Mouse (Mus musculus) neural tube, embryonic 11.5 days (tissue): Measurements from ENCODE around the gene Gps1. TPM values are rescaled to one million over a fixed set of nuclear protein-coding genes. Genes with fewer than 3 reads are reported as not detected.
A peak's percentile ranks its signal among the peaks of the same experiment; 100 is the strongest.
"Not testable (repeated sequence)": the region's sequence is repeated elsewhere in the genome, so short reads cannot be mapped to it uniquely, and the experiment has no call there.

Experiments used
- ATAC-seq: fragments of 200-750 bp; cut with Nextera tagmentation; 2 replicates; pipeline ENCODE4 v1.8.0; 2017; ENCODE audit warnings: moderate number of reproducible peaks, mild to moderate bottlenecking, moderate TSS enrichment, moderate library complexity; ENCODE audit not compliant: insufficient read depth, low FRiP score, low TSS enrichment
- DNase-seq: peaks from one replicate; pipeline ENCODE4 v3.0.0-alpha.2; 2015; ENCODE audit warnings: low spot score
- H3K27ac ChIP-seq: fragments of 300-500 bp; sonication (generic); 2 replicates; pipeline ENCODE4 v1.5.1; 2014; ENCODE audit warnings: low read depth, mild to moderate bottlenecking, low read length
- H3K27me3 ChIP-seq: fragments of 300-500 bp; sonication (generic); 2 replicates; pipeline ENCODE4 v1.6.1; 2014; ENCODE audit warnings: mild to moderate bottlenecking, low read length, mixed read lengths; ENCODE audit not compliant: control insufficient read depth, insufficient read depth
- H3K36me3 ChIP-seq: fragments of 300-500 bp; sonication (generic); 2 replicates; pipeline ENCODE4 v1.6.1; 2014; ENCODE audit warnings: mild to moderate bottlenecking, low read length, moderate library complexity, mixed read lengths; ENCODE audit not compliant: control insufficient read depth, insufficient read depth
- H3K4me1 ChIP-seq: fragments of 300-500 bp; sonication (generic); 2 replicates; pipeline ENCODE4 v1.6.1; 2014; ENCODE audit warnings: low read length, mixed read lengths; ENCODE audit not compliant: control insufficient read depth, insufficient read depth
- H3K4me2 ChIP-seq: fragments of 300-500 bp; sonication (generic); 2 replicates; pipeline ENCODE4 v1.6.1; 2014; ENCODE audit warnings: low read depth, mild to moderate bottlenecking, moderate library complexity
- H3K4me3 ChIP-seq: fragments of 300-500 bp; sonication (generic); 2 replicates; pipeline ENCODE4 v1.5.1; 2014; ENCODE audit warnings: low read depth, low read length
- H3K9ac ChIP-seq: fragments of 300-500 bp; sonication (generic); 2 replicates; pipeline ENCODE4 v1.6.1; 2014; ENCODE audit warnings: mild to moderate bottlenecking, low read length
- H3K9me3 ChIP-seq: fragments of 300-500 bp; sonication (generic); 2 replicates; pipeline ENCODE4 v1.6.1; 2016; ENCODE audit warnings: low read length; ENCODE audit not compliant: control insufficient read depth
- WGBS: fragments of 180-500 bp; shearing (Covaris S2); extraction: QIAGEN DNeasy Blood & Tissue Kit; methylation state at CpG from one replicate; pipeline ENCODE4 v1.1.7; 2014; 5-methylcytosine and 5-hydroxymethylcytosine counted together
- polyA plus RNA-seq: library from polyadenylated mRNA; unstranded; fragments of >200 nt; fragmentation: Nextera tagmentation; extraction: Ambion mirVana; gene quantifications from 2 replicates; pipeline ENCODE4 v1.2.1, GENCODE M21; 2014

The Gps1 gene
- polyA plus RNA-seq, 1 experiment from 2014 or later: 291 TPM

DNA sequence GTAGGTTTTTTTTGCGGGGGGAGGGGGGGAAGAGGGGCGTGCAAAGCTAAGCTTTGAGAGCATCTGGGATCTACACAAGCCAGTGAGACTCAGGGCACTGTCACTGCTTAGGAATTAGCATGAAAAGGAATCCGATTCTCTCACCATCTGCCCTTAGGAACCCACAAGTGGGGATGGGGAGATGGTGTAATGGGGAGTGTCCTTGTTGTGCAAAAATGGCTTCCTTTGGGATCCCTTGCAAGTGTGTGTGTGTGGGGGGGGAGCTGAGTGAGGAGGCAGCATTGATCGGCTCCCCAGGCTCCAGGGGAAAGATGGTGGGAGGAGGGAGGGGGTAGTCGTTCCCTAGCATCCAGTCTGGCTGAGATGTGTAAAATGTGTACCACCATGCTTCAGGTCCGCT is 6.9 kb upstream of the Gps1 start:
- Histone ChIP-seq H3K36me3 (no peaks in the 10 kb centered on the region), H3K27me3 (no peaks in the 10 kb centered on the region), H3K4me3 (no peak overlapping the region), H3K9ac (no peak overlapping the region), H3K4me1 (no peaks in the 10 kb centered on the region), H3K9me3 (no peaks in the 10 kb centered on the region), H3K4me2 (no peak overlapping the region), H3K27ac (no peak overlapping the region)
- 34% methylated on average over 6 of the region's 6 CpGs for WGBS
- DNase-seq: no peak
- ATAC-seq: no peak

DNA sequence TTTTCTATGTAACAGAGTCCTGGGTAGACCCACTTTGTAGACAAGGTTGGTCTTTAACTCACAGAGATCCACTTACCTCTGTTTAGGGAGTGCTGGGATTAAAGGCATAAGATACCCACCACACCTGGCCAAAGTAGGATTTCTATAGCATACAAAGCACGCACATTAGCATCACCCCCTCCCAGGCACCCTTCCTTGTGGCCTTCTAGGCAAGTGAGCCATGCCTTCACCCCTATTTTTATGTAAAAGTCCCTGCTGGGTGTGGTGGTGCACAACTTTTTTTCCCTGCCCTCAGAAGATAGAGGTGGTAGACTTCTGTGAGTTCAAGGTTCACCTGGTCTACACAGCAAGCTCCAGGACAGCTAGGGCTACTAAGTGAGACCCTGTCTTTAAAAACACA is 4.2 kb upstream of the Gps1 start:
- WGBS: 94% methylated on average over 1 of the region's 1 CpGs
- Histone ChIP-seq H3K9me3 (no peaks in the 10 kb centered on the region), H3K4me1 (peaks cover 6% of the 10 kb centered on the region), H3K27me3 (no peaks in the 10 kb centered on the region), H3K27ac (no peak overlapping the region), H3K9ac (no peak overlapping the region), H3K36me3 (no peaks in the 10 kb centered on the region), H3K4me2 (no peak overlapping the region), H3K4me3 (no peak overlapping the region)
- ATAC-seq (no peak), DNase-seq (no peak)

DNA sequence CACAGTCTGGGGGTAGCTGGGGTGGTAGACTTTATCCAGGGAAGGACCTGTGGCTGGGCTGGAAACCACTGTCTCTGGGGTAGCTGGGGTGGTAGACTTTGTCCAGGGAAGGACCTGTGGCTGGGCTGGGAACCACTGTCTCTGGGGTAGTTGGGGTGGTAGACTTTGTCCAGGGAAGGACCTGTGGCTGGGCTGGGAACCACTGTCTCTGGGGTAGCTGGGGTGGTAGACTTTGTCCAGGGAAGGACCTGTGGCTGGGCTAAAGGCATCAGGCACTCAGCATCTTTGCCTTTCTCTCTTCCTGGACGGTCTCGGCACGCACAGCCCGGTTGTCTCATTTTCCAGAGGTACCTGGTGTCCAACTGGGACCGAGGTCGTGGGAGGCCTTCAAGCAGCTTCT is 2.7 kb upstream of the Gps1 start:
- H3K4me2 ChIP-seq, H3K4me3 ChIP-seq, H3K9ac ChIP-seq, H3K27me3 ChIP-seq, H3K27ac ChIP-seq, H3K36me3 ChIP-seq, DNase-seq, ATAC-seq, H3K9me3 ChIP-seq: not testable (repeated sequence)
- peaks cover 12% of the 10 kb centered on the region for H3K4me1 ChIP-seq
- WGBS: 92% methylated on average over 6 of the region's 6 CpGs

DNA sequence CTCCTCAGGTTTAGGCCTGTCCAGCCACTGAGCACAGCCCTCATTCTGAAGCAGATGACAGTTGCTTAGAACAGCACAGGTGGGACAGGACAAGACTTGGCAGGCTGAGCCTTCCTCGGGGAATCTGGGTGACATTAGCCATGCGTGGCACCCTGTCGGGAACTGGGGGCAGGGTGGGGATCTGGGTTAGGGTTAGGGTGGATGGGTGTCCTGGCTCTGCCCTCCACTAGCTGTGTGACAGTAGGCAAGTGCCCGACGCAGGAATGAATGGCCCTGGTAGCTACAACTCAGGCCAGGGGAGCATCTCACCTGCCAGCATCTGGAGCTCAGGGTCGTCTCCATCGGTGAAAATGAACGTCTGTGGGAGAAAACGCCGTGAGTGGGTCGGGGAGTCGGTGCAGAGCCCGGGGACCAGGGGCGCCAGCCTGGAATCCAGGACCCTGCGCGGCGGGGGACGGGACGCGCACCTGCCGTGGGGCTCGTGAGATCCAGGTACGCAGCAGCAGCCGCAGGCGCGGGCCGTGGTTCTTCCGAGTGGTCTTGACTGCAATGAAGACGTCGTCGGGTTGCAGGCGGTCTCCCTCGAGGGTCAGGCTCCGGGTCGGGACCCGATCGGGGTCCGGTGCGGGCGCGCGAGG is 527 bp upstream of the Gps1 start:
- no peak for DNase-seq
- WGBS: 1% methylated on average over 41 of the region's 42 CpGs
- peaks cover 2% of the 10 kb centered on the region; the same call in 1 of the 2 replicates for H3K36me3 ChIP-seq

DNA sequence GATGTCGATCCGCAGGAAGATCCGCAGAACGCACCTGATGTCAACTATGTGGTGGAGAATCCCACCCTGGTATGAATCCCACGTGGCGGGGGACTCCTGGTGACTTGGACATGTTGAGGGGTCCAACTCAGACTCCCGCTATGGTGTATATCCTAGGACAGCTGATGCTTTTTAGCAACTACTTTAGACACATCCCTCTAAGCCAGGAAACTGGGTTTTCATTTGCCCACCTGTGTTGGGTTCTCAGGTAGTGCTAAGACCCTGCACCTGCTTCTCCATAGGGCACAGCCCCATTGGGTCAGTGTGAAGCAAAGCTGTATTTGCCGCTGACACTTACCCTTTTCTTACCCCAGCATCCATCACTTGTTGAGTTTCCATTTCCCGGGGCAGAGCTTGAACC is 1.1 kb downstream of the Gps1 start:
- H3K4me2 ChIP-seq: peak overlapping the region; percentile 98
- DNase-seq (no peak), ATAC-seq (no peak)
- WGBS: 45% methylated on average over 9 of the region's 9 CpGs
- no peaks in the 10 kb centered on the region for H3K9me3 ChIP-seq
- peak overlapping the region; percentile 98 for H3K4me3 ChIP-seq
- no peaks in the 10 kb centered on the region for H3K27me3 ChIP-seq
- H3K27ac ChIP-seq: no peak overlapping the region; the same call in 1 of the 2 replicates
- H3K4me1 ChIP-seq: peaks cover 12% of the 10 kb centered on the region
- peak overlapping the region; percentile 91 for H3K9ac ChIP-seq
- H3K36me3 ChIP-seq: peaks cover 11% of the 10 kb centered on the region

More for the DNA sequence above, 527 bp upstream of the Gps1 start:
- Histone ChIP-seq H3K4me3 (peak overlapping the region; percentile 98), H3K4me1 (peaks cover 12% of the 10 kb centered on the region), H3K4me2 (peak overlapping the region; percentile 98), H3K9ac (peak overlapping the region; percentile 91), H3K9me3 (no peaks in the 10 kb centered on the region), H3K27ac (0 out of 2 replicates have a peak overlapping the region, but pooled peaks have one; percentile 64), H3K27me3 (no peaks in the 10 kb centered on the region)
- ATAC-seq: peak; percentile 48; the same call in 1 of the 2 replicates

DNA sequence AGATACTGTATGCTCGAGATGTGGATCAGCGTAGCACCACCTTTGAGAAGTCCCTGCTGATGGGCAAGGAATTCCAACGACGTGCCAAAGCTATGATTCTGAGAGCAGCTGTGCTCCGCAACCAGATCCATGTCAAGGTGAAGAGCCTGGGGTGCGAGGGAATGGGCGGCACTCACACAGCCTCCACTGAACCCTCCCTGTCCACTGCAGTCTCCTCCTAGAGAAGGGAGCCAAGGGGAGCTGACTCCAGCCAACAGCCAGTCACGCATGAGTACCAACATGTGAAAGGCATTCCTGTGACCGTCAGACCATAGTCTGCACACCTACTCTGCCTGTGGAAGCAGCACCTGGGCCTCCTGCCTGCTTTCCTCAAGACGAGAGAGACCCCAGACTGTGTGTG is 4.4 kb downstream of the Gps1 start:
- ATAC-seq, H3K4me2 ChIP-seq, H3K9ac ChIP-seq, H3K27me3 ChIP-seq, H3K27ac ChIP-seq, H3K9me3 ChIP-seq, H3K4me1 ChIP-seq, DNase-seq, H3K4me3 ChIP-seq: not testable (repeated sequence)
- 89% methylated on average over 9 of the region's 10 CpGs for WGBS
- peaks cover 32% of the 10 kb centered on the region for H3K36me3 ChIP-seq

DNA sequence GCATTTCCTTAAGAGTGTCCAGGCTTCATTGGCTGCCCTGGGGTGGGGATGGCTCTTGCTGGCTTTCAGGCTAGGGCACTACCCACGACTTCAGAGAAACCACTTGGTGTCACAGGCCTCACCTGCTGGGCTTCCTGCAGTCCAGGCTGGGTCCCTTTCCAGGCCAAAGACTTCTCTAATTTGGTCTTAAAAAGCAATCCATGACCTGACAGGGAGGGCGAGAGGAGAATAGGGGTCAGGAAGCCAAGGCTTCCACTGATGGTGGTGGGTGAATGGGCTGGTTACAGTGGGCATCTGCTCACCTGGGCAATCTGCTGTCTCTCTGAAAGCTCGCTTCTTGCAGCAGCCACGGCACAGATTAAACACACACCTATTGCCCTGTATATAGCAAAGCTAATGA is 5.3 kb downstream of the Gps1 start:
- H3K36me3 ChIP-seq: peaks cover 33% of the 10 kb centered on the region
- no peak for DNase-seq
- H3K9ac ChIP-seq: no peak overlapping the region
- no peaks in the 10 kb centered on the region for H3K27me3 ChIP-seq
- no peak overlapping the region for H3K4me2 ChIP-seq
- no peak overlapping the region for H3K27ac ChIP-seq
- peaks cover 7% of the 10 kb centered on the region for H3K4me1 ChIP-seq
- WGBS: 85% methylated on average over 4 of the region's 4 CpGs
- no peaks in the 10 kb centered on the region for H3K9me3 ChIP-seq
- no peak for ATAC-seq
- no peak overlapping the region for H3K4me3 ChIP-seq

DNA sequence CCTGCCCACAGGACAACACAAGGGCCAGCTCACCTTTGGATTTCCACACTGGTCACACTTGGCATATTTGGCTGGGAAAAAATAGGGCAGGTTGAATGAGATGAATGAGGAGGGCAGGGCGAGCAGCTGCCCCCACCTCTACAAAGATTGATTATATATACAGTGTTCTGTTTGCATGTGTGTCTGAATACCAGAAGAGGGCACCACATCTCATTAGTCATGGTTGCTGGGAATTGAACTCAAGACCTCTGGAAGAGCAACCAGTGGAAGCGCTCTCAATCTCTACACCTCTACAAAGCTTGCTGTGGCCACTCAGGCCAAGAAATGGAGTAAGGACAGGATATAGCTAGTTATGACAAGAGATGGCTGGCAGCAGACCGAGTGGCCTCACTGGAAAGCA is 5.7 kb downstream of the Gps1 start:
- no peaks in the 10 kb centered on the region for H3K9me3 ChIP-seq
- no peak overlapping the region for H3K27ac ChIP-seq

DNA sequence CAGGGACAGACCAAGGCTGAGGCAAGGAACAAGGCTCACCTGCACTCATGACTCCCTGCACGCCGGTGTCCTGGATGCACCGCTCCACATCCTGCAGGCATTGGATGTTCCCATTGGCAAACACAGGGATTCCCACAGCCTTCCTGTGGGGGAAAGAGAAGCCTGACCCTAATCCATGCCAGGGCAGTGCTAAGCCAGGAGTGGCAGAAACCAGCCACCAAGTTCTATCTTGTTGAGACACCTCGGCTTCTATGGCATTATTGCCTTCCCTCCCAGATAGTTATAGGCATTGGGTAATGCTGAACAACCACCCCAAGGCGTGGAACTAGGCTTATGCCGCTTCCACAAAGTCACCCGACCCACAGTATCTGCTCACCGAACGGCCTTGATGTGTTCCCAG is 8.6 kb downstream of the Gps1 start:
- ATAC-seq (no peak), DNase-seq (no peak)
- no peak overlapping the region for H3K9ac ChIP-seq
- WGBS: 98% methylated on average over 9 of the region's 9 CpGs
- H3K4me2 ChIP-seq: no peak overlapping the region
- no peaks in the 10 kb centered on the region for H3K27me3 ChIP-seq
- no peaks in the 10 kb centered on the region for H3K9me3 ChIP-seq
- H3K4me1 ChIP-seq: peaks cover 7% of the 10 kb centered on the region
- H3K4me3 ChIP-seq: no peak overlapping the region
- H3K27ac ChIP-seq: no peak overlapping the region
- H3K36me3 ChIP-seq: peaks cover 32% of the 10 kb centered on the region

More for the DNA sequence above, 5.7 kb downstream of the Gps1 start:
- 92% methylated on average over 3 of the region's 3 CpGs for WGBS
- H3K36me3 ChIP-seq: peaks cover 33% of the 10 kb centered on the region
- H3K4me3 ChIP-seq: no peak overlapping the region
- H3K27me3 ChIP-seq: no peaks in the 10 kb centered on the region
- no peak for DNase-seq
- H3K9ac ChIP-seq: no peak overlapping the region
- H3K4me1 ChIP-seq: peaks cover 7% of the 10 kb centered on the region
- no peak overlapping the region for H3K4me2 ChIP-seq
- ATAC-seq: no peak
